Mouse (Mus musculus) adrenal gland, postnatal 10 days (tissue): Measurements from ENCODE around the gene Pax4. TPM values are rescaled to one million over a fixed set of nuclear protein-coding genes. Genes with fewer than 3 reads are reported as not detected.
A peak's percentile ranks its signal among the peaks of the same experiment; 100 is the strongest.

Experiments
- DNase-seq: peaks from one replicate; pipeline ENCODE4 v3.0.0; 2021; ENCODE audit warnings: mixed read lengths
- total RNA-seq, 2 experiments: library from RNA; stranded (reverse); gene quantifications; 2 replicates each; pipeline ENCODE4 v1.2.3; 2021

Gene Pax4
- total RNA-seq, 2 experiments from 2014 or later: not detected

GRCm38 (mm10) chr6:28447937-28448336 is 1.2 kb downstream of the Pax4 start:
- no peak for DNase-seq

- no peak for DNase-seq
These were observed 17.7 kb downstream of the Pax4 start for GRCm38 (mm10) chr6:28431538-28431855.

- DNase-seq: no peak
These were observed 18.2 kb downstream of the Pax4 start for GRCm38 (mm10) chr6:28430795-28431537.

GRCm38 (mm10) chr6:28429870-28430269 is 19.3 kb downstream of the Pax4 start:
- no peak for DNase-seq

- no peak for DNase-seq
These were observed 20.9 kb downstream of the Pax4 start, which contains the start of gene Gcc1 for GRCm38 (mm10) chr6:28428290-28428689. Gene Gcc1 (minus strand): TSS chr6:28428390.

GRCm38 (mm10) chr6:28427096-28427839 is 21.9 kb downstream of the Pax4 start, which contains the start of gene Fscn3:
Gene Fscn3 (plus strand): TSS chr6:28427789.
- DNase-seq: no peak

GRCm38 (mm10) chr6:28425019-28425418 is 24.1 kb downstream of the Pax4 start:
- no peak for DNase-seq

- DNase-seq: peak; percentile 64
These were observed 25.1 kb downstream of the Pax4 start for GRCm38 (mm10) chr6:28423767-28424695.

GRCm38 (mm10) chr6:28423313-28423712 is 25.8 kb downstream of the Pax4 start, which contains the start of gene Arf5:
Gene Arf5 (plus strand): TSS chr6:28423560.
- DNase-seq: peak; percentile 99

- no peak for DNase-seq
These were observed 26.4 kb downstream of the Pax4 start for GRCm38 (mm10) chr6:28422651-28423290.

- peak; percentile 98 for DNase-seq
These were observed 27.6 kb downstream of the Pax4 start for GRCm38 (mm10) chr6:28421469-28422000.

- DNase-seq: no peak
These were observed 28.3 kb downstream of the Pax4 start for GRCm38 (mm10) chr6:28420865-28421264.

GRCm38 (mm10) chr6:28420361-28420760 is 28.8 kb downstream of the Pax4 start:
- DNase-seq: no peak

- no peak for DNase-seq
These were observed 29.5 kb downstream of the Pax4 start for GRCm38 (mm10) chr6:28419673-28420072.

- peak; percentile 92 for DNase-seq
These were observed 30.7 kb downstream of the Pax4 start for GRCm38 (mm10) chr6:28418449-28418848.

GRCm38 (mm10) chr6:28416981-28417380 is 32.2 kb downstream of the Pax4 start:
- no peak for DNase-seq

- no peak for DNase-seq
These were observed 37.9 kb downstream of the Pax4 start for GRCm38 (mm10) chr6:28411236-28411635.

- DNase-seq: no peak
These were observed 39.1 kb downstream of the Pax4 start for GRCm38 (mm10) chr6:28410053-28410452.

GRCm38 (mm10) chr6:28399791-28400190 is 49.4 kb downstream of the Pax4 start:
- no peak for DNase-seq

GRCm38 (mm10) chr6:28398726-28399125 is 50.4 kb downstream of the Pax4 start:
- no peak for DNase-seq

GRCm38 (mm10) chr6:28397681-28398203 is 51.4 kb downstream of the Pax4 start, which contains the start of gene Zfp800:
Gene Zfp800 (minus strand): TSS chr6:28398005.
- peak; percentile 20 for DNase-seq
